Mouse (Mus musculus) midbrain, postnatal 0 days (tissue): ENCODE data around the gene Best2. TPM values are rescaled to one million over a fixed set of nuclear protein-coding genes. Genes with fewer than 3 reads are reported as not detected.

ENCODE experiments used
- ATAC-seq: fragments of 200-750 bp; cut with Nextera tagmentation; 2 replicates; pipeline ENCODE4 v1.8.0; 2017; ENCODE audit warnings: moderate number of reproducible peaks, mild to moderate bottlenecking, moderate TSS enrichment, moderate library complexity; ENCODE audit not compliant: low FRiP score
- DNase-seq: peaks from one replicate; pipeline ENCODE4 v3.0.0-alpha.2; 2015; ENCODE audit warnings: low spot score
- H3K27ac ChIP-seq: fragments of 300-500 bp; sonication (generic); 2 replicates; pipeline ENCODE4 v1.5.1; 2014; ENCODE audit warnings: low read depth, mild to moderate bottlenecking, low read length, mixed read lengths
- H3K27me3 ChIP-seq: fragments of 300-500 bp; sonication (generic); 2 replicates; pipeline ENCODE4 v1.6.1; 2014; ENCODE audit warnings: low read length, control low read depth, mixed read lengths; ENCODE audit not compliant: insufficient read depth
- H3K36me3 ChIP-seq: fragments of 300-500 bp; sonication (generic); 2 replicates; pipeline ENCODE4 v1.6.1; 2014; ENCODE audit warnings: low read length, control low read depth, mixed read lengths; ENCODE audit not compliant: insufficient read depth
- H3K4me1 ChIP-seq: fragments of 300-500 bp; sonication (generic); 2 replicates; pipeline ENCODE4 v1.6.1; 2014; ENCODE audit warnings: mild to moderate bottlenecking, control low read depth, antibody characterized with exemption, low read length, mixed read lengths; ENCODE audit not compliant: insufficient read depth
- H3K4me2 ChIP-seq: fragments of 300-500 bp; sonication (generic); 2 replicates; pipeline ENCODE4 v1.6.1; 2014; ENCODE audit warnings: low read depth, mild to moderate bottlenecking, low read length, mixed read lengths; ENCODE audit not compliant: poor library complexity, severe bottlenecking
- H3K4me3 ChIP-seq: fragments of 300-500 bp; sonication (generic); 2 replicates; pipeline ENCODE4 v1.5.1; 2014; ENCODE audit warnings: low read depth, mild to moderate bottlenecking, low read length, moderate library complexity
- H3K9ac ChIP-seq: fragments of 300-500 bp; sonication (generic); replicated peaks from 2 replicates; pipeline ENCODE4 v1.6.1; 2014; ENCODE audit warnings: mild to moderate bottlenecking, low read length, moderate library complexity, mixed read lengths; ENCODE audit not compliant: poor library complexity, severe bottlenecking
- H3K9me3 ChIP-seq: fragments of 300-500 bp; sonication (generic); 2 replicates; pipeline ENCODE4 v1.6.1; 2016; ENCODE audit warnings: low read length, control low read depth
- CTCF ChIP-seq: IDR thresholded peaks from 2 replicates; pipeline ENCODE4 v1.5.1; 2016; ENCODE audit warnings: antibody characterized with exemption, mild to moderate bottlenecking
- WGBS: fragments of 180-500 bp; shearing (Covaris S2); extraction: QIAGEN DNeasy Blood & Tissue Kit; methylation state at CpG from one replicate; pipeline ENCODE4 v1.1.7; 2014; 5-methylcytosine and 5-hydroxymethylcytosine counted together
- polyA plus RNA-seq: library from polyadenylated mRNA; unstranded; fragments of >200 nt; fragmentation: Nextera tagmentation; extraction: Ambion mirVana; gene quantifications from 2 replicates; pipeline ENCODE4 v1.2.1, GENCODE M21; 2015
- total RNA-seq: library from RNA; depleted of rRNA; stranded (reverse); fragments of >200 nt; gene quantifications from 2 replicates; pipeline ENCODE4 v1.2.3, GENCODE M21; 2014; rRNA removed

The Best2 gene
- total RNA-seq (0.47 TPM in 1 of 2 replicates, not detected in the other), polyA plus RNA-seq (0.15 and 0.27 TPM in 2 replicates)

DNA sequence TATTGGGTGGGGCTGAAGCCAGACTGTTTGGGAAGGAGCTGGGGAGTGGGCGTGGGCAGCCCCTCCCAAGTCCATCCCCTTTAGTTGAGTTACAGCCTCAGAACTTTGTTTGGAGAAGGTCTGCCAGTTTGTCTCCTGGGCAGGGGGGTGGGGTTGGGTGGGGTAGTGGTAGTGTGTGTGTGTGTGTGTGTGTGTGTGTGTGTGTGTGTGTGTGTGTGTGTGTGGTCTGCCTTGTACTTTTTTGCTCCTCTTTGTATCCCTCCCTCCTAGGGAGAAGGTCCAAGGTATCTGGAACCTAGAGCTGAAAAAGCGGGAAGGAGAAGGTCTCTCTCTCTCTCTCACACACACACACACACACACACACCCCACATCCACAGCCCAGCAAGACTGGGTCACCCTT, at the start of gene Best2:
Best2 (minus strand) TSS at position 101 of the 400 bp plus-strand sequence.
- ATAC-seq (no peak), DNase-seq (no peak)
- peak within 1 kb of the TSS; percentile 70 for H3K4me2 ChIP-seq
- TF ChIP-seq CTCF, result no peak
- H3K27me3 ChIP-seq, result peaks cover 14% of the 10 kb centered on the region
- WGBS, result 46% methylated on average over 2 of the region's 2 CpGs
- peaks cover 16% of the 10 kb centered on the region for H3K36me3 ChIP-seq
- 0 out of 2 replicates have a peak, but pooled peaks cover 4% of the 10 kb centered on the region for H3K4me1 ChIP-seq
- peak within 1 kb of the TSS; percentile 64 for H3K9ac ChIP-seq
- peak within 1 kb of the TSS; percentile 33 for H3K4me3 ChIP-seq
- H3K27ac ChIP-seq, result no peak within 1 kb of the TSS
- no peaks in the 10 kb centered on the region for H3K9me3 ChIP-seq

- H3K9me3 ChIP-seq, result no peaks in the 10 kb centered on the region
- no peak for TF ChIP-seq CTCF
- H3K4me3 ChIP-seq, result no peak overlapping the region
- DNase-seq (no peak), ATAC-seq (no peak)
- 97% methylated on average over 4 of the region's 4 CpGs for WGBS
- H3K4me2 ChIP-seq, result no peak overlapping the region
- peaks cover 12% of the 10 kb centered on the region for H3K4me1 ChIP-seq
- H3K27me3 ChIP-seq, result no peaks in the 10 kb centered on the region
- no peak overlapping the region for H3K27ac ChIP-seq
- H3K36me3 ChIP-seq, result peaks cover 29% of the 10 kb centered on the region
- no peak overlapping the region for H3K9ac ChIP-seq
Measured at GRCm38 (mm10) chr8:85062603-85063002, 48.3 kb upstream of the Best2 start.

- no peaks in the 10 kb centered on the region for H3K27me3 ChIP-seq
- H3K9ac ChIP-seq, result peak within 1 kb of the TSS; percentile 62
- H3K9me3 ChIP-seq, result no peaks in the 10 kb centered on the region
- H3K27ac ChIP-seq, result peak within 1 kb of the TSS; percentile 28
- H3K4me3 ChIP-seq, result peak within 1 kb of the TSS; percentile 66
- H3K36me3 ChIP-seq, result peaks cover 20% of the 10 kb centered on the region
- peak; percentile 93 for ATAC-seq
- TF ChIP-seq CTCF, result peak; percentile 16; the same call in 1 of the 2 replicates
- WGBS, result 2% methylated on average over 52 of the region's 53 CpGs
- peak; percentile 97 for DNase-seq
- peak within 1 kb of the TSS; percentile 79 for H3K4me2 ChIP-seq
- peaks cover 12% of the 10 kb centered on the region for H3K4me1 ChIP-seq
Measured at GRCm38 (mm10) chr8:85059879-85060616, 45.7 kb upstream of the Best2 start, which contains the start of gene Fbxw9. Gene Fbxw9 (plus strand): TSS chr8:85060055.

GRCm38 (mm10) chr8:85057367-85057766, 43.0 kb upstream of the Best2 start:
- WGBS, result 91% methylated on average over 7 of the region's 7 CpGs
- H3K36me3 ChIP-seq, result peaks cover 40% of the 10 kb centered on the region
- no peak overlapping the region for H3K27ac ChIP-seq
- ATAC-seq (no peak), DNase-seq (no peak)
- no peak overlapping the region for H3K9ac ChIP-seq
- H3K4me1 ChIP-seq, result peaks cover 12% of the 10 kb centered on the region
- no peak for TF ChIP-seq CTCF
- no peaks in the 10 kb centered on the region for H3K27me3 ChIP-seq
- H3K9me3 ChIP-seq, result no peaks in the 10 kb centered on the region
- no peak overlapping the region for H3K4me3 ChIP-seq
- H3K4me2 ChIP-seq, result no peak overlapping the region

DNA sequence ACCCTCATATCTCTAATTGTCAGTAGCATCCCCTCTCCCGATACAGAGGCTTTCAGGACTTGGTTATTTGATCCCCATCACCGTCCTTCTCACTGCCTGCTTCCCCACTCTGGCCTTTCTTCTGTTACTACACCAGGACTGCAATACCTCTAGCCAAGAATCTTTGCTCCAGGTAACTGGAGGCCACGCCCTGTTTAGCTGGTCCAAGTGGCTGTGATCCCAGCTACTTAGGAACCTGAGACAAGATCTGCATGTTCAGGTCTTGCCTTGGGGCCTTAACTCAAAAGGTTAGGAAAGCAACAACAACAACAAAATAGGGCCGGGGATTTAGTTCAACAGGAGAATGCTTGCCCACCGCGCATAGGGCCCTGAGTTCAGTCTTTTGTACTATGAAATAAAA, 29.3 kb upstream of the Best2 start:
- no peak for DNase-seq
- Histone ChIP-seq H3K4me2 (no peak overlapping the region), H3K27ac (no peak overlapping the region), H3K4me1 (peaks cover 1% of the 10 kb centered on the region; the same call in 1 of the 2 replicates), H3K4me3 (no peak overlapping the region), H3K9ac (no peak overlapping the region), H3K27me3 (no peaks in the 10 kb centered on the region), H3K36me3 (peaks cover 47% of the 10 kb centered on the region), H3K9me3 (no peaks in the 10 kb centered on the region)
- ATAC-seq, result no peak
- no peak for TF ChIP-seq CTCF
- WGBS, result 94% methylated on average over 6 of the region's 6 CpGs
